Mouse (Mus musculus) kidney, adult 2 months (tissue): ENCODE measurements around the gene Acaa1b. TPM values are rescaled to one million over a fixed set of nuclear protein-coding genes. Genes with fewer than 3 reads are reported as not detected.

Experiments used
- DNase-seq: peaks from one replicate; pipeline ENCODE4 v3.0.0; 2021
- H3K27ac ChIP-seq: fragments of 200-500 bp; 2 replicates; pipeline ENCODE4 v1.5.1; 2012; ENCODE audit warnings: low read depth, low read length, control low read depth, inconsistent platforms; ENCODE audit not compliant: insufficient read depth
- H3K27me3 ChIP-seq: fragments of 200-500 bp; replicated peaks from 2 replicates; pipeline ENCODE4 v1.6.1; 2012; ENCODE audit warnings: mild to moderate bottlenecking, moderate library complexity, low read length, inconsistent platforms; ENCODE audit not compliant: control insufficient read depth, insufficient read depth
- H3K36me3 ChIP-seq: fragments of 200-500 bp; 2 replicates; pipeline ENCODE4 v1.6.1; 2012; ENCODE audit warnings: mild to moderate bottlenecking, moderate library complexity, low read length, inconsistent platforms; ENCODE audit not compliant: control insufficient read depth, insufficient read depth
- H3K4me1 ChIP-seq: fragments of 200-500 bp; 2 replicates; pipeline ENCODE4 v1.6.1; 2011; ENCODE audit warnings: low read length; ENCODE audit not compliant: control insufficient read depth, insufficient read depth
- H3K4me3 ChIP-seq: fragments of 200-500 bp; 2 replicates; pipeline ENCODE4 v1.5.1; 2011; ENCODE audit warnings: mild to moderate bottlenecking, low read depth, low read length, control low read depth; ENCODE audit not compliant: insufficient read depth
- CTCF ChIP-seq: fragments of 200-500 bp; conservative IDR thresholded peaks from 2 replicates; pipeline ENCODE4 v1.5.1; 2011; ENCODE audit warnings: low read depth, mild to moderate bottlenecking, control low read depth, low read length, moderate library complexity, mixed read lengths; ENCODE audit not compliant: insufficient read depth, insufficient read length
- POLR2A ChIP-seq: fragments of 200-500 bp; IDR thresholded peaks from one replicate; pipeline ENCODE4 v1.6.1; 2011; ENCODE audit warnings: low read depth, low read length, control low read depth
- WGBS: fragments of 180-500 bp; shearing (Covaris S2); methylation state at CpG from one replicate; pipeline ENCODE4 v1.1.7; 2018; 5-methylcytosine and 5-hydroxymethylcytosine counted together
- polyA plus RNA-seq: library from polyadenylated mRNA; depleted of rRNA; stranded (reverse); fragments of >200 nt; gene quantifications from 2 replicates; pipeline ENCODE4 v1.2.3, GENCODE M21; 2012; rRNA removed

Acaa1b gene
- polyA plus RNA-seq, 1 experiment, result 417 TPM

- Histone ChIP-seq H3K4me1 (peaks cover 4% of the 10 kb centered on the region; the same call in 1 of the 2 replicates), H3K27ac (no peak overlapping the region), H3K36me3 (no peaks in the 10 kb centered on the region), H3K27me3 (no peaks in the 10 kb centered on the region), H3K4me3 (peak overlapping the region; percentile 63)
- no peak for DNase-seq
- WGBS, result 3% methylated on average over 19 of the region's 19 CpGs
- TF ChIP-seq POLR2A (no peak), CTCF (no peak)
These were observed 54.1 kb downstream of the Acaa1b start for GRCm38 (mm10) chr9:119102783-119103113.

GRCm38 (mm10) chr9:119101992-119102782 is 54.7 kb downstream of the Acaa1b start, which contains the start of gene Dlec1:
TSS of gene Dlec1 (plus strand) at chr9:119102478.
- DNase-seq, result peak; percentile 93
- H3K27ac ChIP-seq, result peak within 1 kb of the TSS; percentile 37; the same call in 1 of the 2 replicates

GRCm38 (mm10) chr9:119100177-119100898 is 56.6 kb downstream of the Acaa1b start:
- Histone ChIP-seq H3K4me3 (no peak overlapping the region), H3K27ac (no peak overlapping the region), H3K27me3 (no peaks in the 10 kb centered on the region), H3K36me3 (no peaks in the 10 kb centered on the region), H3K4me1 (peaks cover 4% of the 10 kb centered on the region; the same call in 1 of the 2 replicates)
- WGBS, result 16% methylated on average over 15 of the region's 15 CpGs
- peak; percentile 36 for DNase-seq
- TF ChIP-seq CTCF (no peak), POLR2A (no peak)

More at GRCm38 (mm10) chr9:119101992-119102782, 54.7 kb downstream of the Acaa1b start, which contains the start of gene Dlec1:
- Histone ChIP-seq H3K4me1 (peaks cover 4% of the 10 kb centered on the region; the same call in 1 of the 2 replicates), H3K4me3 (peak within 1 kb of the TSS; percentile 63), H3K36me3 (no peaks in the 10 kb centered on the region), H3K27me3 (no peaks in the 10 kb centered on the region)
- TF ChIP-seq POLR2A (no peak), CTCF (0 out of 2 replicates have a peak, but pooled peaks have one; percentile 20)
- WGBS, result 3% methylated on average over 44 of the region's 44 CpGs

Other genes with a start within 250 kb of the Acaa1b start
- gene Ctdspl, start 230.6 kb downstream of the Acaa1b start, polyA plus RNA-seq, result 39.2 and 40.3 TPM in 2 replicates
- 48.5 and 73.9 TPM in 2 replicates for gene Vill, start 104.3 kb downstream of the Acaa1b start, polyA plus RNA-seq
- 11.3 and 11.8 TPM in 2 replicates for gene Plcd1, start 63.6 kb downstream of the Acaa1b start, polyA plus RNA-seq
- 30.3 and 38.7 TPM in 2 replicates for gene Dlec1, start 54.6 kb downstream of the Acaa1b start, polyA plus RNA-seq
- gene Gm47289, start 2.1 kb upstream of the Acaa1b start, polyA plus RNA-seq, result 0.03 TPM in 1 of 2 replicates, not detected in the other
- 156 and 213 TPM in 2 replicates for gene Slc22a13, start 52.0 kb upstream of the Acaa1b start, polyA plus RNA-seq
- 16.2 and 16.3 TPM in 2 replicates for gene Oxsr1, start 165.3 kb upstream of the Acaa1b start, polyA plus RNA-seq
- 229 and 272 TPM in 2 replicates for gene Acaa1a, start 182.6 kb upstream of the Acaa1b start, polyA plus RNA-seq
- 16.4 and 17.4 TPM in 2 replicates for gene Myd88, start 184.3 kb upstream of the Acaa1b start, polyA plus RNA-seq
- 449 and 451 TPM in 2 replicates for gene Xylb, start 200.3 kb upstream of the Acaa1b start, polyA plus RNA-seq
- 1.7 and 2.1 TPM in 2 replicates for gene Slc22a14, start 208.5 kb upstream of the Acaa1b start, polyA plus RNA-seq
- gene Acvr2b, start 245.0 kb upstream of the Acaa1b start, polyA plus RNA-seq, result 6.2 and 7.7 TPM in 2 replicates